Comparison of ENCODE assay signal across 24 mouse cellular contexts in genomic region chr2:167056210-167056941, GRCm38 (mm10).
"Had no signal": no experiment of that assay in that cellular context is flagged by ENCODE, and none has a peak within 500 bp of the region (broad histone marks: within the 10 kb centered on the region; RNA-seq: fewer than 3 reads in every experiment).

No protein-coding gene starts in this region.

- H3K9me3 ChIP-seq: heart, embryonic 13.5 days; heart, embryonic 15.5 days; hindbrain, embryonic 10.5 days; hindbrain, embryonic 12.5 days; intestine, embryonic 15.5 days; kidney, embryonic 15.5 days; limb, embryonic 10.5 days; limb, embryonic 12.5 days; liver, embryonic 13.5 days; liver, embryonic 15.5 days had no signal

- H3K4me2 ChIP-seq: heart, embryonic 11.5 days; heart, embryonic 13.5 days; heart, embryonic 15.5 days; hindbrain, embryonic 12.5 days; hindbrain, embryonic 14.5 days; intestine, embryonic 15.5 days; kidney, embryonic 15.5 days; limb, embryonic 12.5 days; liver, embryonic 11.5 days had no signal

- H3K27me3 ChIP-seq: heart, embryonic 13.5 days; heart, embryonic 15.5 days; hindbrain, embryonic 12.5 days; intestine, embryonic 15.5 days; kidney, embryonic 15.5 days; limb, embryonic 12.5 days; liver, embryonic 13.5 days; liver, embryonic 15.5 days had no signal

- H3K9ac ChIP-seq: heart, embryonic 15.5 days; hindbrain, embryonic 12.5 days; hindbrain, embryonic 14.5 days; intestine, embryonic 15.5 days; kidney, embryonic 15.5 days; limb, embryonic 12.5 days; liver, embryonic 15.5 days had no signal

- H3K27ac ChIP-seq: heart, adult 2 months; heart, embryonic 13.5 days; heart, embryonic 15.5 days; hindbrain, embryonic 10.5 days; hindbrain, embryonic 12.5 days; hindbrain, embryonic 14.5 days; intestine, embryonic 15.5 days; kidney, embryonic 15.5 days; kidney, postnatal 0 days; left cerebral cortex, adult 2 months; limb, embryonic 10.5 days; limb, embryonic 12.5 days; liver, embryonic 15.5 days had no signal

- ATAC-seq: hindbrain, embryonic 16.5 days; inflammation-experienced regulatory T-cells, adult 6 months; intestine, embryonic 15.5 days; intestine, postnatal 0 days had no signal

- H3K4me3 ChIP-seq: heart, adult 2 months; heart, embryonic 13.5 days; heart, embryonic 15.5 days; hindbrain, embryonic 10.5 days; hindbrain, embryonic 12.5 days; intestine, embryonic 15.5 days; kidney, embryonic 15.5 days; layer of hippocampus, adult 2 months; left cerebral cortex, adult 2 months; limb, embryonic 10.5 days; limb, embryonic 12.5 days; liver, embryonic 13.5 days; liver, embryonic 15.5 days had no signal

- DNase-seq: gastrocnemius, adult 2 months; gastrocnemius, postnatal 10 days; gastrocnemius, postnatal 25 days; heart, adult 2 months; liver; liver, embryonic 13.5 days had no signal
